Mouse (Mus musculus) R1 (cell line): ENCODE measurements around the gene Itgbl1.

Experiments
- DNase-seq: peaks from one replicate; pipeline ENCODE4 v3.0.0-alpha.2; 2018; ENCODE audit warnings: low read depth, low spot score

Gene Itgbl1

GRCm38 (mm10) chr14:123659921-123660385, at the start of gene Itgbl1:
Gene Itgbl1, plus strand, starts transcription at chr14:123659971.
- DNase-seq: peak; percentile 9

DNA sequence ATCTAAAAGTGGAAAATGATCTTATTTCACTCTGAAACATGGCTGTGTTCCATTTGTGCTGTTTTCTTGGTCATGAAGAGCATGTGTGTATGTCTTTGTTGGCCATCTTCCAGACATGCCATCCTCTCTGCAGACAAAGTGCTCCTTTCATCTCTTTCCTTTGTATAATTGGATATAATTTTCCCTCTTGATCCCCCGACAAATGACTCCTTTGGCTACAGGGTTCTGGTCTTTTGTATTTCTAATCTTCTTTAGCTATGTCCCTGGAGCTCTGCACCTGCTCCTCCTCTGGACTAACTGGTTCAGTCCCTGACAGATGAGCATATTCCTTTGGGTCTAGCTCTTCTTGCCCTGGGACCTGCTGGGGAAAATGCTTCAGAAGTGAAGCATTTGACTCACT, 36.8 kb upstream of the Itgbl1 start:
- DNase-seq: no peak

GRCm38 (mm10) chr14:123626501-123627179, 33.1 kb upstream of the Itgbl1 start, which contains the start of gene Nalcn:
Gene Nalcn, minus strand, starts transcription at chr14:123627144.
- peak; percentile 76 for DNase-seq

GRCm38 (mm10) chr14:123627180-123627562, 32.6 kb upstream of the Itgbl1 start:
- DNase-seq: no peak

GRCm38 (mm10) chr14:123661091-123661491, 1.3 kb downstream of the Itgbl1 start:
- peak; percentile 92 for DNase-seq

GRCm38 (mm10) chr14:123662386-123662785, 2.6 kb downstream of the Itgbl1 start:
- no peak for DNase-seq

DNA sequence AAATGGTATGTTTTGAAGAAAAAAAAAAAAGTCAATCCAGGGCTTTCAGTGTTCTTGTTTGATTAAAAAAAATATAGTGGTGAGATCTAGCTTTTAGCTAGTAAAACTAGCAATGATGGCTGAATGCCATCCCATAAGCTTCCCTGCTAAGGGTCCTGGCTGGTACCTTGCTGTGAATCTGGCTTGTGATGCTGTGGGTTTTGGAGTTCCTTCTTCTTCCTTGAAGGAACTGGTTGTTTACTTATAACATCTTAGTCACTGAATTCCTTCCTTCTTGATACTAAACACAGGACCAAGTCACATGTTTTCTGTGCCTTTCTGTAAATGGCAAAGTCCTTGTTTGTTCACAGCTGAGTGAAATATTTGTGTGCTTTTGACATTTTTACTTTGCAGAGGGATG, 3.4 kb downstream of the Itgbl1 start:
- no peak for DNase-seq

DNA sequence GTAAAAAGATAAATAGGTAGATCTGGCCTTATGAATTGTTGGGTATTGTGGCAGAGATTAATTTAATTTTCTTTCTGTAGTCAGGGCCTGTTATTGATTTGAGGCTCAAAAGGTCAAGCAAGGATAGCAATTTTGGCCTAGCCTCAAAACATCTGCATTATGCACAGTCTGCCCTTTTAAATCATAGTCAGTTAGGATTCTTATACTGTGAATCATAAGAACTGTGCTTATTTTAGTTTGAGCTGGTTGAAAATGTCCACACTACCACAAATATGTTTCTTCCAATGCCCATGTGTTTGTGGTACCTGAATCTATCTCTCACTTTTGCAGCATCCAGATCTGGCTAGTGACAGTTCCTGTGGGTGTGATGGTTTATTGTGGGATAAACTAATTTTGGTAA, 4.7 kb downstream of the Itgbl1 start:
- DNase-seq: no peak

GRCm38 (mm10) chr14:123671076-123671475, 11.3 kb downstream of the Itgbl1 start:
- peak; percentile 72 for DNase-seq

GRCm38 (mm10) chr14:123678091-123678490, 18.3 kb downstream of the Itgbl1 start:
- DNase-seq: no peak

- no peak for DNase-seq
Measured at GRCm38 (mm10) chr14:123714751-123715150, 55.0 kb downstream of the Itgbl1 start.

- DNase-seq: no peak
Measured at GRCm38 (mm10) chr14:123742055-123742454, 82.3 kb downstream of the Itgbl1 start.

- DNase-seq: no peak
Measured at GRCm38 (mm10) chr14:123751017-123751416, 91.2 kb downstream of the Itgbl1 start.

DNA sequence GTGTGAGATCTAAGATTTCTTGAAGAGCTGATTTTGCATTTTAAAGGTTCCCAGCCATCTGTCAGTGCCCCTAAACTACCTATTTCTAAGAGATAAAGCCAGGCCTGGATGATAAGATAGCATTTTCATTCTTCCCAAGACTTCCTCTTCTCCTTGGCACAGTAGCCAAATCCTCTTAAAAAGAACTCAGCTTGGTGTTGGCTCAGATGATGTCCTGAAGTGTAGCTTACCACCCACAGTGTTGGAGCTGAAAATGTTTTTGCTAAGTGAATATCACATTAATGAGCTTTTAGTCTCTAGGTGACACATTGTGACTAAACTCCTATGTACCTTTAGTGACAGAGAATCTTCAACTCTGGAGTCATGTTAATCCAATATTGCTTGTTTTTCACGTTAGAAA, 99.8 kb downstream of the Itgbl1 start:
- DNase-seq: no peak

DNA sequence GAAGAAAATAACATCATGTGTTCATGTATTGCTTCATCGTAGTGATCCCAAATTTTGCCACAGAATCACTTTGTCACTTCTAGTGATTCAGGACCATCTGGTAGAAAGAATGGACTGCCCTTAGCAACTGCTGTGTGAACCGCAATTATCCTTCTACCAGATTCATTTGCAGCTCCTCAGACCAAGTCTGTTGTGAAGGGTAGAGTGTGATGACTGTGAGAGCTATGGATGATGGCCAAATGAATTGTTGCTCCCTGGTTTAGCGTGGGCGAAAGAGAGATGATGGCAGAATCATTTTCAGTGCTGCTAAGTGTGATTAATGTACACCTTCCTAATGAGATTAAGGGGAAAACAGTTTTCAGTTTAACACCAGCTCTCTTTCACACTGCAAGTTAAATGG, 100.3 kb downstream of the Itgbl1 start:
- DNase-seq: no peak

DNA sequence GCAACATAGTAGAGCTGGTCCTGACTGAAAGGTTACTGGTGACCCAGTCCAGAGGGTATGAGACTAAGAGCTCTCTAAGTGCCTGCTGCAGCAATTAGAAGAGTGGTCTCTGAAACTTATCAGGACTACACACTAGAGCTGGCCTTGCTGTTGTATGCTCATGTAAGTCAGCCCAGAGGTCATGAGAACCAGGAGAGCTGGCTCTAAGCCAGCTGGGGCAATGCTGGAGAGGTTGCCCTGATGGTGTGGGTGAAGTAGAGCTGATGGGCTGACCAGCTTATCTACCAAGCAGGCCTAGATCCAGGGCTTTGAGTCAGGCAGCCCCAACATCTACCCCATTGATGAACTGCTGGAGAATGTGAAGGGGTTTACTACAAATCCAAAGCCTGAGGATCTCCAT, 142.0 kb downstream of the Itgbl1 start:
- no peak for DNase-seq

GRCm38 (mm10) chr14:123837662-123838061, 177.9 kb downstream of the Itgbl1 start:
- DNase-seq: no peak

- no peak for DNase-seq
Measured at GRCm38 (mm10) chr14:123843675-123844425, 184.1 kb downstream of the Itgbl1 start.

DNA sequence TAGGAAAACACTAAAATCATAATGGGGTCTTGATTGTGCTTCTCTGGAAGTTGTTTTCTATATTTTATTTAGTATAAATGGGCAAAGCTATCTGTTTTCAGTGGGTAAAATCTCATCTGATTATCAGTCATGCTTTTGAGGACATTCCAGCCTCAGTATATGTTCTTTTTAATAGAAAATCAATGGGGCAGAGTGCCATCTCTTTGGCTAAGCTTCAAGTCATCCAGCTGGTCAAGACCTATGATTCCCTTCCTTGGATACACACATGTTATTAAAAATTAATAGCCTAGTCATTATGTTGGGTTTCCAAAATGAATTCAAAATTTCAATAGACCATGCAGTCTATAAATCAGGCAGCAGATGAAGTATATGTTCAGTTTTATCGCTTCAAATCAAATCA, 204.8 kb downstream of the Itgbl1 start:
- DNase-seq: no peak

- DNase-seq: peak; percentile 19
Measured at GRCm38 (mm10) chr14:123865779-123866726, 206.3 kb downstream of the Itgbl1 start.

- DNase-seq: peak; percentile 7
Measured at GRCm38 (mm10) chr14:123927903-123928302, 268.1 kb downstream of the Itgbl1 start.

DNA sequence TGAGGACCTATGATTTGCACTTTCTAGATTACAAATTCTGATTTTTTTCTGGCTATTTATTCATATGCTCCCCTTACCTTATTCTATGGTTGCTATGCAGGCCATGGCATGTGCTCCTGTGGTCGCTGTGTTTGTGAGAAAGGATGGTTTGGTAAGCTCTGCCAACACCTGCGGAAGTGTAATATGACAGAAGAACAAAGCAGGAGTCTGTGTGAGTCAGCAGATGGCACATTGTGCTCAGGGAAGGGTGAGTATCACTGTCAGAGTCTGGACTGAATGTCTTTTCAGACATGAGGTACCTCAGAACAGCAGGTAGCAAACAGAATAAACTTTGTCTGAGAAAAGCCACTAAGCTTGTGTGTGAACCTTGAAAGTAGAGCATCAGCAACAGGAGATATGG, 306.8 kb downstream of the Itgbl1 start:
- no peak for DNase-seq
